Mouse (Mus musculus): ENCODE measurements around the gene Ptprt. TPM values are rescaled to one million over a fixed set of nuclear protein-coding genes. Genes with fewer than 3 reads are reported as not detected.

The Ptprt gene
- total RNA-seq, 4 experiments from 2014 or later: 50.9 to 64.2 (median 56.6) TPM

GRCm38 (mm10) chr2:161982311-161982710 is 678.6 kb downstream of the Ptprt start:
- no peak for DNase-seq (ENCODE audit: low spot score in 2 of 2)

GRCm38 (mm10) chr2:161961179-161962163 is 699.5 kb downstream of the Ptprt start:
- peak in 1 of 2 experiments; percentile 10 for DNase-seq (ENCODE audit: low spot score in 2 of 2)

GRCm38 (mm10) chr2:161945424-161945823 is 715.5 kb downstream of the Ptprt start:
- DNase-seq (ENCODE audit: low spot score in 2 of 2): no peak

- no peak for DNase-seq (ENCODE audit: low spot score in 2 of 2)
These were observed 716.3 kb downstream of the Ptprt start for GRCm38 (mm10) chr2:161944689-161945088.

GRCm38 (mm10) chr2:161941991-161942390 is 719.0 kb downstream of the Ptprt start:
- DNase-seq (ENCODE audit: low spot score in 2 of 2): no peak

- no peak for DNase-seq (ENCODE audit: low spot score in 2 of 2)
These were observed 753.7 kb downstream of the Ptprt start for GRCm38 (mm10) chr2:161907214-161907613.

- DNase-seq (ENCODE audit: low spot score in 2 of 2): no peak
These were observed 758.8 kb downstream of the Ptprt start for GRCm38 (mm10) chr2:161902196-161902595.

GRCm38 (mm10) chr2:161884446-161884845 is 776.5 kb downstream of the Ptprt start:
- DNase-seq (ENCODE audit: low spot score in 2 of 2): no peak

GRCm38 (mm10) chr2:161882580-161882979 is 778.4 kb downstream of the Ptprt start:
- no peak for DNase-seq (ENCODE audit: low spot score in 2 of 2)

GRCm38 (mm10) chr2:161880941-161881340 is 780.0 kb downstream of the Ptprt start:
- no peak for DNase-seq (ENCODE audit: low spot score in 2 of 2)

- DNase-seq (ENCODE audit: low spot score in 2 of 2): no peak
These were observed 795.7 kb downstream of the Ptprt start for GRCm38 (mm10) chr2:161865231-161865630.

- DNase-seq (ENCODE audit: low spot score in 2 of 2): no peak
These were observed 802.1 kb downstream of the Ptprt start for GRCm38 (mm10) chr2:161858813-161859212.

- DNase-seq (ENCODE audit: low spot score in 2 of 2): no peak
These were observed 802.6 kb downstream of the Ptprt start for GRCm38 (mm10) chr2:161858361-161858760.

- DNase-seq (ENCODE audit: low spot score in 2 of 2): no peak
These were observed 825.9 kb downstream of the Ptprt start for GRCm38 (mm10) chr2:161835001-161835400.

GRCm38 (mm10) chr2:161833846-161834245 is 827.1 kb downstream of the Ptprt start:
- DNase-seq (ENCODE audit: low spot score in 2 of 2): no peak

GRCm38 (mm10) chr2:161813326-161813725 is 847.6 kb downstream of the Ptprt start:
- DNase-seq (ENCODE audit: low spot score in 2 of 2): no peak

- DNase-seq (ENCODE audit: low spot score in 2 of 2): no peak
These were observed 852.7 kb downstream of the Ptprt start for GRCm38 (mm10) chr2:161808086-161808801.

- no peak for DNase-seq (ENCODE audit: low spot score in 2 of 2)
These were observed 854.5 kb downstream of the Ptprt start for GRCm38 (mm10) chr2:161806287-161807007.

GRCm38 (mm10) chr2:161799946-161800345 is 861.0 kb downstream of the Ptprt start:
- peak; percentile 69 to 81 for DNase-seq (ENCODE audit: low spot score in 2 of 2)

- no peak for DNase-seq (ENCODE audit: low spot score in 2 of 2)
These were observed 893.4 kb downstream of the Ptprt start for GRCm38 (mm10) chr2:161767528-161767927.

GRCm38 (mm10) chr2:161713024-161713423 is 947.9 kb downstream of the Ptprt start:
- DNase-seq (ENCODE audit: low spot score in 2 of 2): no peak

GRCm38 (mm10) chr2:161709316-161709715 is 951.6 kb downstream of the Ptprt start:
- no peak for DNase-seq (ENCODE audit: low spot score in 2 of 2)

Data from layer of hippocampus, adult 8-10 months (tissue).